ENCODE assay signal across 18 mouse cellular contexts in genomic region chr17:28447789-28448188, GRCm38 (mm10).
DNase-seq lines count a peak whose midpoint lies in the region; ATAC-seq and TF ChIP-seq lines count a peak whose summit lies in the region.
"Had no signal": no experiment of that assay in that cellular context is flagged by ENCODE, and none has a peak within 500 bp of the region (broad histone marks: within the 10 kb centered on the region; RNA-seq: fewer than 3 reads in every experiment).

No protein-coding gene starts in this region.

- no peaks in the 10 kb centered on the region for H3K27me3 ChIP-seq in hindbrain, embryonic 13.5 days
- H3K27me3 ChIP-seq in hindbrain, embryonic 11.5 days (ENCODE audit: control insufficient read depth, insufficient read depth, low read length): no peaks in the 10 kb centered on the region
- H3K27me3 ChIP-seq in liver, adult 2 months (ENCODE audit: control insufficient read depth, insufficient read depth, low read length): no peaks in the 10 kb centered on the region
- H3K27me3 ChIP-seq in Patski: no peaks in the 10 kb centered on the region
- H3K27me3 ChIP-seq: embryonic facial prominence, embryonic 12.5 days; hindbrain, embryonic 12.5 days; liver, embryonic 13.5 days; midbrain, embryonic 13.5 days; neural tube, embryonic 13.5 days had no signal

- TF ChIP-seq POLR2A in liver, adult 2 months (IDR thresholded peaks at IDR 0.05; ENCODE audit: extremely low read depth, insufficient read depth, low read length): 0 out of 2 replicates have a peak, but pooled peaks have one; percentile 11
- no peak for TF ChIP-seq POLR2A in olfactory bulb, adult 2 months (IDR thresholded peaks at IDR 0.05; ENCODE audit: insufficient read depth, low read depth, low read length)

- no peaks in the 10 kb centered on the region for H3K9me3 ChIP-seq in hindbrain, embryonic 13.5 days
- no peaks in the 10 kb centered on the region for H3K9me3 ChIP-seq in hindbrain, embryonic 11.5 days (ENCODE audit: control insufficient read depth, low read length)
- H3K9me3 ChIP-seq: embryonic facial prominence, embryonic 12.5 days; heart, embryonic 10.5 days; hindbrain, embryonic 12.5 days; liver, embryonic 13.5 days; midbrain, embryonic 13.5 days; neural tube, embryonic 13.5 days had no signal

- 0 out of 2 replicates have a peak overlapping the region, but pooled peaks have one; percentile 9 for H3K27ac ChIP-seq in hindbrain, embryonic 13.5 days
- H3K27ac ChIP-seq in hindbrain, embryonic 11.5 days (ENCODE audit: low read depth, low read length): no peak overlapping the region
- H3K27ac ChIP-seq in liver, adult 2 months (replicated peaks; ENCODE audit: insufficient read depth, low read depth, low read length): peak overlapping the region; percentile 91
- H3K27ac ChIP-seq in olfactory bulb, adult 2 months (ENCODE audit: insufficient read depth, low read depth, low read length): peak overlapping the region; percentile 28; the same call in 1 of the 2 replicates
- H3K27ac ChIP-seq: embryonic facial prominence, embryonic 12.5 days; heart, embryonic 10.5 days; hindbrain, embryonic 12.5 days; midbrain, embryonic 13.5 days; neural tube, embryonic 13.5 days had no signal

- no peak for DNase-seq in hindbrain, embryonic 11.5 days (ENCODE audit: low spot score)
- DNase-seq in liver, adult 2 months (ENCODE audit: extremely low read depth, low read depth, low spot score): peak; percentile 48
- DNase-seq in liver (no peak), Patski (ENCODE audit: low read depth, low spot score) (peak; percentile 62)
- no peak for DNase-seq in adrenal gland, adult 18-20 months (ENCODE audit: low spot score in 2 of 2)
- DNase-seq: cerebellum, adult 9-10 months; liver, embryonic 13.5 days; thymus, postnatal 14 days had no signal

- no peak for ATAC-seq in hindbrain, embryonic 13.5 days (ENCODE audit: low FRiP score)
- ATAC-seq in hindbrain, embryonic 11.5 days (ENCODE audit: low FRiP score): no peak
- peak; percentile 83 for ATAC-seq in Patski
- no peak for ATAC-seq in erythroid progenitor cell, adult 5-6 weeks (replicated peaks; ENCODE audit: low FRiP score, poor library complexity, severe bottlenecking)
- ATAC-seq: forebrain, embryonic 16.5 days; midbrain, embryonic 13.5 days had no signal

- POLR2A ChIA-PET in Patski (lab: Charles Lee): interaction anchor here (1.2 kb wide), 1 partner anchor 36 kb away, joined by 3 read pairs; no protein-coding TSS in a partner anchor

- no peaks in the 10 kb centered on the region for H3K36me3 ChIP-seq in hindbrain, embryonic 13.5 days
- H3K36me3 ChIP-seq in hindbrain, embryonic 11.5 days (ENCODE audit: control insufficient read depth, insufficient read depth, low read length): no peaks in the 10 kb centered on the region
- no peaks in the 10 kb centered on the region for H3K36me3 ChIP-seq in liver, adult 2 months (ENCODE audit: control insufficient read depth, insufficient read depth, low read length)
- H3K36me3 ChIP-seq: embryonic facial prominence, embryonic 12.5 days; heart, embryonic 10.5 days; hindbrain, embryonic 12.5 days; liver, embryonic 13.5 days; midbrain, embryonic 13.5 days; neural tube, embryonic 13.5 days had no signal

- 0 out of 2 replicates have a peak, but pooled peaks cover 5% of the 10 kb centered on the region for H3K4me1 ChIP-seq in hindbrain, embryonic 13.5 days (replicated peaks)
- H3K4me1 ChIP-seq in hindbrain, embryonic 11.5 days (replicated peaks; ENCODE audit: control insufficient read depth, insufficient read depth, low read length): no peaks in the 10 kb centered on the region
- H3K4me1 ChIP-seq in liver, adult 2 months (ENCODE audit: control insufficient read depth, insufficient read depth, low read length): peaks cover 33% of the 10 kb centered on the region
- H3K4me1 ChIP-seq in olfactory bulb, adult 2 months (ENCODE audit: control insufficient read depth, insufficient read depth, low read length): peaks cover 7% of the 10 kb centered on the region
- H3K4me1 ChIP-seq: heart, embryonic 10.5 days; hindbrain, embryonic 12.5 days had no signal

- no peak overlapping the region for H3K4me2 ChIP-seq in hindbrain, embryonic 13.5 days
- no peak overlapping the region for H3K4me2 ChIP-seq in hindbrain, embryonic 11.5 days (replicated peaks; ENCODE audit: low read depth, low read length)
- H3K4me2 ChIP-seq: embryonic facial prominence, embryonic 12.5 days; hindbrain, embryonic 12.5 days; liver, embryonic 13.5 days; midbrain, embryonic 13.5 days; neural tube, embryonic 13.5 days had no signal

- H3K4me3 ChIP-seq in hindbrain, embryonic 13.5 days: no peak overlapping the region
- no peak overlapping the region for H3K4me3 ChIP-seq in hindbrain, embryonic 11.5 days (ENCODE audit: low read depth, low read length)
- peak overlapping the region; percentile 28 for H3K4me3 ChIP-seq in liver, adult 2 months (ENCODE audit: insufficient read depth, low read depth, low read length)
- no peak overlapping the region for H3K4me3 ChIP-seq in olfactory bulb, adult 2 months (ENCODE audit: insufficient read depth, low read depth, low read length)
- H3K4me3 ChIP-seq: embryonic facial prominence, embryonic 12.5 days; erythroblast, embryonic 14.5 days; heart, embryonic 10.5 days; hindbrain, embryonic 12.5 days; liver, embryonic 13.5 days; midbrain, embryonic 13.5 days; neural tube, embryonic 13.5 days had no signal

- CTCF ChIA-PET in Patski (lab: Charles Lee): interaction anchor here (0.9 to 1.2 kb wide), 2 partner anchors 30 to 41 kb away, joined by 3 to 4 read pairs; no protein-coding TSS in a partner anchor

- peaks cover 22% of the 10 kb centered on the region; the same call in 1 of the 2 replicates for H3K79me2 ChIP-seq in liver, adult 2 months (ENCODE audit: control insufficient read depth, insufficient read depth, low read length)

- 86% methylated on average over 7 of the region's 7 CpGs for WGBS in hindbrain, embryonic 13.5 days
- WGBS in hindbrain, embryonic 11.5 days: 80% methylated on average over 7 of the region's 7 CpGs
- WGBS in liver, adult 2 months: 36% methylated on average over 7 of the region's 7 CpGs
- WGBS in olfactory bulb, adult 2 months: 52% methylated on average over 7 of the region's 7 CpGs

- no peak overlapping the region for H3K9ac ChIP-seq in hindbrain, embryonic 13.5 days
- no peak overlapping the region for H3K9ac ChIP-seq in hindbrain, embryonic 11.5 days (ENCODE audit: low read depth, low read length)
- peak overlapping the region; percentile 74 for H3K9ac ChIP-seq in liver, adult 2 months (ENCODE audit: low read depth, low read length)
- H3K9ac ChIP-seq: embryonic facial prominence, embryonic 12.5 days; hindbrain, embryonic 12.5 days; liver, embryonic 13.5 days; midbrain, embryonic 13.5 days; neural tube, embryonic 13.5 days had no signal

- in situ Hi-C loops in Patski (cut with MboI; ENCODE audit: low pct_unique_long_range_greater_than_20kb): no loop called here

- no peak for TF ChIP-seq CTCF in liver, adult 2 months (IDR thresholded peaks at IDR 0.05; ENCODE audit: low read depth, low read length)
- TF ChIP-seq CTCF in Patski (IDR thresholded peaks at IDR 0.05): no peak
- no peak for TF ChIP-seq CTCF in olfactory bulb, adult 2 months (IDR thresholded peaks at IDR 0.05; ENCODE audit: insufficient read depth, low read depth, low read length)

Comparison
In these comparisons a context has a peak if more than half of its experiments do, and no peak if none do; other contexts are left out.
1. DNase-seq: peak in liver, adult 2 months (single experiment) and Patski (single experiment); none in hindbrain, embryonic 11.5 days (single experiment), liver (single experiment) and adrenal gland, adult 18-20 months (0 of 2).